Mouse (Mus musculus) brain, embryonic 14.5 days (tissue): ENCODE data around the gene Specc1l.

ENCODE experiments used
- CTCF ChIP-seq: fragments of 200-500 bp; IDR thresholded peaks from 2 replicates; pipeline ENCODE4 v1.5.1; 2012; ENCODE audit warnings: inconsistent platforms, mild to moderate bottlenecking, moderate library complexity, borderline replicate concordance; ENCODE audit not compliant: insufficient read depth, insufficient read length; ENCODE audit errors: extremely low read depth
- POLR2A ChIP-seq: fragments of 200-500 bp; IDR thresholded peaks from 2 replicates; pipeline ENCODE4 v1.6.1; 2012; ENCODE audit warnings: mild to moderate bottlenecking, inconsistent platforms, borderline replicate concordance; ENCODE audit not compliant: poor library complexity, insufficient read depth, insufficient read length, severe bottlenecking; ENCODE audit errors: extremely low read depth

- TF ChIP-seq CTCF (no peak), POLR2A (no peak)
Measured at GRCm38 (mm10) chr10:75252301-75253022, 40.6 kb downstream of the Specc1l start.
